Mouse (Mus musculus) hindbrain, embryonic 11.5 days (tissue): ENCODE results near the gene Relb. TPM values are rescaled to one million over a fixed set of nuclear protein-coding genes. Genes with fewer than 3 reads are reported as not detected.

Experiments used
- ATAC-seq: fragments of 200-750 bp; cut with Nextera tagmentation; 2 replicates; pipeline ENCODE4 v1.8.0; 2017; ENCODE audit warnings: mild to moderate bottlenecking, moderate TSS enrichment, moderate library complexity; ENCODE audit not compliant: low FRiP score
- DNase-seq: peaks from one replicate; pipeline ENCODE4 v3.0.0-alpha.2; 2015; ENCODE audit warnings: low spot score
- H3K27ac ChIP-seq: fragments of 300-500 bp; sonication (generic); 2 replicates; pipeline ENCODE4 v1.5.1; 2014; ENCODE audit warnings: mild to moderate bottlenecking, low read depth, low read length
- H3K27me3 ChIP-seq: fragments of 300-500 bp; sonication (generic); 2 replicates; pipeline ENCODE4 v1.6.1; 2014; ENCODE audit warnings: mild to moderate bottlenecking, low read length, moderate library complexity, mixed read lengths; ENCODE audit not compliant: control insufficient read depth, insufficient read depth
- H3K36me3 ChIP-seq: fragments of 300-500 bp; sonication (generic); 2 replicates; pipeline ENCODE4 v1.6.1; 2014; ENCODE audit warnings: mild to moderate bottlenecking, low read length, moderate library complexity, mixed read lengths; ENCODE audit not compliant: control insufficient read depth, insufficient read depth
- H3K4me1 ChIP-seq: fragments of 300-500 bp; sonication (generic); replicated peaks from 2 replicates; pipeline ENCODE4 v1.6.1; 2014; ENCODE audit warnings: low read length, mixed read lengths; ENCODE audit not compliant: control insufficient read depth, insufficient read depth
- H3K4me2 ChIP-seq: fragments of 300-500 bp; sonication (generic); replicated peaks from 2 replicates; pipeline ENCODE4 v1.6.1; 2014; ENCODE audit warnings: mild to moderate bottlenecking, low read depth, low read length
- H3K4me3 ChIP-seq: fragments of 300-500 bp; sonication (generic); 2 replicates; pipeline ENCODE4 v1.5.1; 2014; ENCODE audit warnings: low read depth, low read length
- H3K9ac ChIP-seq: fragments of 300-500 bp; sonication (generic); 2 replicates; pipeline ENCODE4 v1.6.1; 2014; ENCODE audit warnings: low read depth, low read length
- H3K9me3 ChIP-seq: fragments of 300-500 bp; sonication (generic); 2 replicates; pipeline ENCODE4 v1.6.1; 2016; ENCODE audit warnings: low read length; ENCODE audit not compliant: control insufficient read depth
- WGBS: fragments of 180-500 bp; shearing (Covaris S2); extraction: QIAGEN DNeasy Blood & Tissue Kit; methylation state at CpG from one replicate; pipeline ENCODE4 v1.1.7; 2014; 5-methylcytosine and 5-hydroxymethylcytosine counted together
- polyA plus RNA-seq: library from polyadenylated mRNA; unstranded; fragments of >200 nt; fragmentation: Nextera tagmentation; extraction: Ambion mirVana; gene quantifications from 2 replicates; pipeline ENCODE4 v1.2.1, GENCODE M21; 2014

Relb gene
- polyA plus RNA-seq, 1 experiment from 2014 or later = 3.9 TPM

DNA sequence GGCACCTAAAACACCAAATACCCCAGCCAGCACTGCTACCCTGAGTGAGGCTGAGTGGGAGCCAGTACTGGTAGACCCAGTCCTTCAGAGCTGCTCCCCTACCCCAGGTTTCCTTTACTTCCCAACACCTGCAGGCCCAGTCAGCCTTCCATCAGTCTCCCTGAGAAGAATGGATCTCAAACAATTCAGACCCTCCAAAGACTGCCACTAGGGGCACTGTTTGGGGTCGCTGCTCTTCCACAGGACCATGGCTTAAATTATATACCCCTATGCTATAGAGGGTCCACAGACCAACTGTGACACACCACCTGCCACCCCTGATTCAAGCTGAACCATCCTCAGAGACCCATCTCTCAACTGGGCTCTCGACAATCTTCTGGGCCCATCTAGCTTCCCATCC is 70.3 kb downstream of the Relb start:
- Histone ChIP-seq H3K4me1 (peaks cover 10% of the 10 kb centered on the region), H3K9ac (no peak overlapping the region), H3K36me3 (no peaks in the 10 kb centered on the region), H3K4me3 (no peak overlapping the region; the same call in 1 of the 2 replicates), H3K4me2 (no peak overlapping the region), H3K27me3 (no peaks in the 10 kb centered on the region), H3K9me3 (no peaks in the 10 kb centered on the region), H3K27ac (no peak overlapping the region)
- DNase-seq (peak; percentile 74), ATAC-seq (no peak)
- 40% methylated on average over 2 of the region's 2 CpGs for WGBS

DNA sequence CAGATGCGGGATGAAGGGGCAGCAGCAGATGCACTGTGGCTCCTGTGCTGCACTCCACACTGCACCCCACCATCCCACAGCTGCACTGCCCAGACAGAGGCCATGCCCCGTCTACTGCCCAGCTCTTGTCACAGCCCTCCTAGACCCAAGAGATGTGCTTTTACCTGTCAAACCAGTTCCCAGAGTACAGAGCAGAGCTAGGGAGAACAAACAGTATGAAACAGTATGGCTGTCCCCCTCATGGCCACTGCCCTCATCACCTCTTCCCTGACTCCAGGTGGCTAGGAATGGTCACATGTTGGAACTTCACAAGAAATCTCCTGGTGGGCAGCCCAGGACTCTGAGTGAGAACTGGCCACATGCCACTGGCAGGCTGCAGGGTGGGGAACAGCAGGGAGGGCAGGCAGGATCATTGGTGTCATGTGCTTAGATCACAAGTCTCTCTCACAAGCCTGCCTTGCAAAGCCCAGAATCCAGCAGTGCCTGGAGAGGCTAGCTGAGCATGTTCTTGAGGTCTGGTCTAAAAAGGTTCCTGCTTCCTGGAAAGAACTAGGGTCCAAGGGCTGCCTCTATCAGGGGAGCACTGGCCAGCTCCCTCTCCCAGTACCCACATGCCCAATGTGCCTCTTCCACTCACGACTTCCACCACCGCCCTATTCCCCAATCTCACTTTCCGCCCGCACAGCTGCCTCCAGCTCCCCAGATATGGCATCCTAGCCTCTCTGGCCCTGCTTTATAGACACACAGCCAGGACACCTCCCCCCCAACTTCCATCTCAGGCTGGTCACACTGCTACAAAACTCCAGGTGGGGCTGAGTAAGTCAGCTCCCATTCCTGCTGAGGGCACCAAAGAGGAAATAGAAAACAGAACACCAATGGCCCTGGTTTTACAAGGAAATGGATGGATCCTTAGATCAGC is 71.0 kb downstream of the Relb start:
- Histone ChIP-seq H3K27ac (no peak overlapping the region), H3K27me3 (no peaks in the 10 kb centered on the region), H3K4me2 (no peak overlapping the region), H3K4me3 (no peak overlapping the region), H3K9ac (no peak overlapping the region), H3K4me1 (peaks cover 10% of the 10 kb centered on the region), H3K9me3 (no peaks in the 10 kb centered on the region), H3K36me3 (no peaks in the 10 kb centered on the region)
- no peak for ATAC-seq
- no peak for DNase-seq
- whole genome bisulfite sequencing = 96% methylated on average over 6 of the region's 6 CpGs

DNA sequence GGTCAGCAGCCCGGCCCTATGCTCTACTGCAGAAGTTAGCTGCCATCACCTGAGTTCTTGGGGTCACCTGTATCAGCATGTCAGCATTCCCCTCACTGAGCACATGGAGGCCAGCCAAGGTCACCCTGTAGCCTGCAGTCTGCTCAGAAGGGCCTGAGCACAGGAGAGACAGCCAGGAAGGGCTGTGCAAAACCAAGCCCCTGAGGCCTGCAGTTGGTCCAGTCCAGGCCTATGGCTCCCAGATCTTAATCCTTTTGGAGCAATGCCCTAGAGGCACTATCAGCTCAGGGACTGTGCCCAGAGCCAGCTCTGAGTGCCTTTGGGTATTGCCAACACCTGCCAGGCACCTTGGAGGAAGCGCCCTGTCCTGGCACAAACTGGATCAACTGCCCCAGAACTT is 72.2 kb downstream of the Relb start:
- Histone ChIP-seq H3K4me1 (peaks cover 7% of the 10 kb centered on the region), H3K9me3 (no peaks in the 10 kb centered on the region), H3K27ac (no peak overlapping the region), H3K4me3 (no peak overlapping the region), H3K36me3 (no peaks in the 10 kb centered on the region), H3K4me2 (no peak overlapping the region), H3K9ac (no peak overlapping the region), H3K27me3 (no peaks in the 10 kb centered on the region)
- ATAC-seq (no peak), DNase-seq (no peak)
- WGBS = 94% methylated on average over 2 of the region's 2 CpGs

Other genes starting within 250 kb of the Relb start
- gene Ercc2, start 247.4 kb downstream of the Relb start, polyA plus RNA-seq = 7.7 and 8.7 TPM in 2 replicates
- 2.3 TPM in 2 replicates for gene Klc3, start 225.3 kb downstream of the Relb start, polyA plus RNA-seq
- 0.13 TPM in 1 of 2 replicates, not detected in the other for gene Ckm, start 224.7 kb downstream of the Relb start, polyA plus RNA-seq
- gene Mark4, start 170.6 kb downstream of the Relb start, polyA plus RNA-seq = 11.5 and 13.3 TPM in 2 replicates
- 0.66 and 0.76 TPM in 2 replicates for gene Exoc3l2, start 166.1 kb downstream of the Relb start, polyA plus RNA-seq
- 2.4 and 2.5 TPM in 2 replicates for gene Bloc1s3, start 121.1 kb downstream of the Relb start, polyA plus RNA-seq
- 45.7 and 49.8 TPM in 2 replicates for gene Trappc6a, start 121.0 kb downstream of the Relb start, polyA plus RNA-seq
- gene Nkpd1, start 111.6 kb downstream of the Relb start, polyA plus RNA-seq = 0.10 and 0.17 TPM in 2 replicates
- 4.2 and 5.8 TPM in 2 replicates for gene Ppp1r37, start 66.4 kb downstream of the Relb start, polyA plus RNA-seq
- 0.22 and 0.38 TPM in 2 replicates for gene Zfp296, start 52.2 kb downstream of the Relb start, polyA plus RNA-seq
- gene Gemin7, start 51.8 kb downstream of the Relb start, polyA plus RNA-seq = 161 and 173 TPM in 2 replicates
- 49.8 and 50.5 TPM in 2 replicates for gene Clasrp, start 25.0 kb downstream of the Relb start, polyA plus RNA-seq
- 86.2 and 94.4 TPM in 2 replicates for gene Clptm1, start 35.6 kb upstream of the Relb start, polyA plus RNA-seq
- 0.33 TPM in 1 of 2 replicates, not detected in the other for gene Apoc2, start 48.5 kb upstream of the Relb start, polyA plus RNA-seq
- gene Gm44805, start 52.0 kb upstream of the Relb start, polyA plus RNA-seq = not detected in 2 replicates
- gene Apoc4, start 52.0 kb upstream of the Relb start, polyA plus RNA-seq = not detected in 2 replicates
- 3.0 and 3.4 TPM in 2 replicates for gene Apoc1, start 63.2 kb upstream of the Relb start, polyA plus RNA-seq
- 192 and 221 TPM in 2 replicates for gene Apoe, start 69.8 kb upstream of the Relb start, polyA plus RNA-seq
- 113 and 129 TPM in 2 replicates for gene Tomm40, start 86.0 kb upstream of the Relb start, polyA plus RNA-seq
- gene Nectin2, start 121.0 kb upstream of the Relb start, polyA plus RNA-seq = 52.5 and 60.3 TPM in 2 replicates
- gene Bcam, start 141.6 kb upstream of the Relb start, polyA plus RNA-seq = 20.6 and 22.1 TPM in 2 replicates
- 0.59 and 0.63 TPM in 2 replicates for gene Cblc, start 167.4 kb upstream of the Relb start, polyA plus RNA-seq
- 0.26 and 0.33 TPM in 2 replicates for gene Bcl3, start 193.3 kb upstream of the Relb start, polyA plus RNA-seq
- gene Gm19345, start 222.6 kb upstream of the Relb start, polyA plus RNA-seq = 0.17 TPM in 1 of 2 replicates, not detected in the other
- not detected in 2 replicates for gene Ceacam16, start 231.9 kb upstream of the Relb start, polyA plus RNA-seq